Mouse (Mus musculus): ENCODE results near the gene Elmo3. TPM values are rescaled to one million over a fixed set of nuclear protein-coding genes. Genes with fewer than 3 reads are reported as not detected.

Elmo3 gene
- total RNA-seq (2018; cell fraction: chromatin; rRNA removed): 10 to 100 TPM in 1 of 26 experiments, 1 to 10 TPM in 25; 2.7 to 10.1 (median 5.4) TPM
- total RNA-seq (2018; cell fraction: cytosol; rRNA removed): under 1 TPM; 0.03 to 0.65 (median 0.19) TPM
- total RNA-seq (2018; cell fraction: nucleus; rRNA removed): 1 to 10 TPM in 25 of 26 experiments, under 1 TPM in 1; 0.98 to 8.1 (median 2.5) TPM
- polyA plus RNA-seq (2018): 0.29 to 0.43 TPM (median 0.33 TPM) in 3 replicates

DNA sequence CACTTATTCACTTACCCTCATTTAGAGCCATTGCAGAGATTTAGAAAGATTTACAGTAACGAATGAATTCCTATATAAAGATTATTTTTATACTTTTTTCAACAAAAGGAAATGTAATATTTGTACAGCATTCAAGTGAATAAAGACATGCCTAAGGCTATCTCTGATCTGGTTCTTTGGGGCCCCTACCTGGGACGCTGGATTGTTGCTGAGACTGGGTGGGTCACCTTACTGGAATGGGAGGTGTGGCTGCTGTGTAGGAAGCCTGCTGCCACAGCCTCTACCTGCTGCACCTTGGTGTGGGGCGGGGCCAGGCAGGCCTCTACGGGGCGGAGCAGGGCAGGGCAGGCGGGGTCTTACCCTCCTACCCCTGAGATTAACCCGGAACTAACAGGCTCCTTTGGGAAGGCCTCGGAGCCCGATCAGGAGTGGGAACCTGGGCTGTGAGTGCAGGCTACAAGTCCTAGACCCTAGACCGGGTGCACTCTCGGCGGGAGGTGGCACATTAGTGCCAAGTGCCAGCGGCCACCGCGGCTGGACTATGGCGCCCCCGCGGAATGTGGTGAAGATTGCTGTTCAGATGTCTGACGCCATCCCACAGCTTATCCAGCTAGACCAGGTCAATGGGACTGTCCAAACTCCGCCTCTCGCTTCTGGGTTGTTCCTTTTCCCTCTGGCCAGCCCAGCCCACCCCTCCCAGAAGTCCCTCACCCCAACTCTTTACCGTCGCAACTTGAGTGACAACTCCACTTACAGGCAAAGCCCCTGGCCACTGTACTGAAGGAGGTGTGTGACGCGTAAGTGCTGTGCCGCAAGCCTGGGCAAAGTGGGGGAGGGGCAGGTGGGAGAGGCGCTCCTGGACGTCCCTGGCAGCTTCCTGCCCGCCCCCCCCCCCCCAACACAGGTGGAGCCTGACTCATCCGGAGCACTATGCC is at the start of gene Elmo3:
Elmo3 (plus strand) TSS at position 391 of the 935 bp plus-strand sequence.
- H3K27ac ChIP-seq: peak within 1 kb of the TSS; percentile 27; the same call in 1 of the 2 replicates
- peaks cover 10% of the 10 kb centered on the region; the same call in 1 of the 2 replicates for H3K79me2 ChIP-seq (ENCODE audit: inconsistent target)
- no peak within 1 kb of the TSS for H3K4me3 ChIP-seq (ENCODE audit: inconsistent target)
- H3K36me3 ChIP-seq (ENCODE audit: inconsistent target): peaks cover 48% of the 10 kb centered on the region; the same call in 1 of the 2 replicates
- 23% methylated on average over 29 of the region's 30 CpGs for WGBS (ENCODE audit: missing documents)

DNA sequence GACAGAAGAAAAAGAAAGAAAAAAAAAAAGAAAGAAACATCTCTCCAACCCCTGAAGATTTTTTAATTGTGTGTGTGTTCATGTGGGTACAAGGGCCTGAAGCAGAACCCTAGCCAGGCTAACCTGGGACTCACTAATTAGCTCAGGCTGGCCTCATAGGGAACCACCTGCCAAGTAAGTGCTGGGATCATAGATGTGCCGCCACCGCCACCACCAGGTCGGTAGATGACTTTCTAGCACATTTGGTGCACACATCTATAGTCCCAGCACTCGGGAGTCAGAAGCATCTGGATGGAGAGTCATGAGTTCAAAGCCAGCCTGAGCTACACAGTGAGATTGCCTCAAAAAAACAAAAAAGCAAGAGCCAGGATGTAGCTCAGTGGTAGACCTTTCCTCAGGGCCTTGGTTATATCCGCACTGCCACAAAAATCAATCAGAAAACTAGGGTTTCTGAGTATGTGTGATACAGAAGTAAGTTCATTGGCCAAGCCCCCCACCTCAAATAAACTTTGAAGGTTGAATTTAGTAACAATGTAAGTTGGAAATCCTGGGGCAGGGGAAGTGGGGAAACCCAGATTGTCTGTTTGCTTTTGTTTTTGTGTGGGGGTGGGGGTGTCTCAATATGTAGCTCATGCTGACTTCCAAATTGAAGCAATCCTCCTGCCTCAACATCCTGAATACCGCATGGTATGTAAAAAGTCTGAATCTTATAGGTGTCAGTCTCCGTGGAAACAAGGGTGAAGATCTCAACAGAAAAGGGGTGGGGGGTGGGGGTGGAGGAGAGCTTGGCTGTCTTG is 47.9 kb upstream of the Elmo3 start:
- no peaks in the 10 kb centered on the region; the same call in 1 of the 2 replicates for H3K36me3 ChIP-seq (ENCODE audit: inconsistent target)
- H3K79me2 ChIP-seq (ENCODE audit: inconsistent target): no peaks in the 10 kb centered on the region
- no peak overlapping the region for H3K4me3 ChIP-seq (ENCODE audit: inconsistent target)
- no peak overlapping the region for H3K27ac ChIP-seq
- WGBS (ENCODE audit: missing documents): 84% methylated on average over 7 of the region's 7 CpGs

- no peak overlapping the region for H3K27ac ChIP-seq
- H3K36me3 ChIP-seq (ENCODE audit: inconsistent target): no peaks in the 10 kb centered on the region; the same call in 1 of the 2 replicates
- no peak overlapping the region for H3K4me3 ChIP-seq (ENCODE audit: inconsistent target)
- WGBS (ENCODE audit: missing documents): 60% methylated on average over 55 of the region's 55 CpGs
- peaks cover 14% of the 10 kb centered on the region; the same call in 1 of the 2 replicates for H3K79me2 ChIP-seq (ENCODE audit: inconsistent target)
Observed at GRCm38 (mm10) chr8:105258911-105259720, 46.3 kb upstream of the Elmo3 start.

DNA sequence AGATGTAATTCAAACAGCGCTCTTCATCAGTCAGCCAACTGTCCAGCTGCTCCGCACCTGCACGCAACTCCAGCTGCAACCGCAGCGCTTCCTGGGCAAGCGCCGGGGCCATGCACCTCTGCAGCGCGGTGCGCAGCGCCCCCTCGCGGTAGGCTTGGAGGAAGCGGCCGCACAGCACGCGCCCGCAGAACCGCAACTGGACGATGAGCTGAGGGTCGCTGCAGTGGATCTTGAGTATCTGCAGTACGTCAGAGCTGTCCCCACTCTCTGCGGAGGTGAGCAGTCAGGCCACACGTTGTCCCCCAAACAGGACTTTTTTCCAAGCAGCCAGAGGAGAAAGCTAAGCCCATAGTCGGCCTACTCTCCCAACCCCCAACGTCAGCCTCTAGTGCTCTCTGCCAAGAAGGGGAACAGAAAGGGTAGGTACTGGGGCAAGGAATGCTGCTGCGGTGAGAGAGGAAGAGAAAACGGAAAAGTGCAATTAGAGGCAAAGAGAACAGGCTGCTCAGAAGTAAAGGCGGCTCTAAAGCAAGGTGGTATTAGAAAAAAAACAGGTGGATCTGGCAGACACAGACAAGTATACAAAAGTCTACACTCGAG is 45.6 kb upstream of the Elmo3 start:
- Histone ChIP-seq H3K79me2 (ENCODE audit: inconsistent target) (peaks cover 16% of the 10 kb centered on the region; the same call in 1 of the 2 replicates), H3K27ac (no peak overlapping the region), H3K4me3 (ENCODE audit: inconsistent target) (no peak overlapping the region), H3K36me3 (ENCODE audit: inconsistent target) (no peaks in the 10 kb centered on the region; the same call in 1 of the 2 replicates)
- 3% methylated on average over 29 of the region's 30 CpGs for WGBS (ENCODE audit: missing documents)

GRCm38 (mm10) chr8:105260371-105261099 is 44.9 kb upstream of the Elmo3 start:
- Histone ChIP-seq H3K36me3 (ENCODE audit: inconsistent target) (no peaks in the 10 kb centered on the region; the same call in 1 of the 2 replicates), H3K4me3 (ENCODE audit: inconsistent target) (no peak overlapping the region)
- 84% methylated on average over 7 of the region's 7 CpGs for WGBS (ENCODE audit: missing documents)

DNA sequence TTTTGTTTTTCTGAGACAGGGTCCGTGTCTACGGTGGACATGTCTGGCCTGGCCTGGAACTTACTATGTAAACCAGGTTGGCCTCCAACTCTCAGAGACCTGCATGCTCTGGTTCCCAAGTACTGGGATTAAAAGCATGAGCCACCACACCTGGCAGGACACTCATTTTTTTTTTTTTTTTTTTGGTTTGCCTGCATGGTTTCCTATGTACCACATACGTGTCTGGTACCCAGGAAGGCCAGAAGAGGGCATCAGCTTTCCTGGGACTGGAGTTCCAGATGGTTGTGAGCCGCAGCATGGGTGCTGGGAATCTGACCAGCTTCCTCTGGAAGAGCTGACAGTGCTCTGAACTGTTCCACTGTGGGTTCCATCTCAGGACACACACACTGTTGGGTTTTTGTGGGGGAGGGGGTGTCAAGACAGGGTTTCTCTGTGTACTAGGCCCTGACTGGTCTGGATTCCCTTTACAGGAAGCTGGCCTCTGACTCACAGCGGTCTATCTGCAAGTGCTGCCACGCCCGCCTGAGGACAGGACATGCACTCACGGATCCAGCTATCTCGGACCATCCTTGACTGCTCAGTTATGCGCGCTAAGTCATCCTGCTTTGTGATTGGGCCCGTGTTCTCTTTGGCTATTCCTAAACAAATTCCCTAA is 43.9 kb upstream of the Elmo3 start:
- Histone ChIP-seq H3K79me2 (ENCODE audit: inconsistent target) (peaks cover 16% of the 10 kb centered on the region; the same call in 1 of the 2 replicates), H3K27ac (no peak overlapping the region), H3K36me3 (ENCODE audit: inconsistent target) (no peaks in the 10 kb centered on the region; the same call in 1 of the 2 replicates), H3K4me3 (ENCODE audit: inconsistent target) (no peak overlapping the region)
- 89% methylated on average over 12 of the region's 12 CpGs for WGBS (ENCODE audit: missing documents)

More at GRCm38 (mm10) chr8:105260371-105261099, 44.9 kb upstream of the Elmo3 start:
- H3K79me2 ChIP-seq (ENCODE audit: inconsistent target): peaks cover 16% of the 10 kb centered on the region; the same call in 1 of the 2 replicates
- H3K27ac ChIP-seq: no peak overlapping the region

DNA sequence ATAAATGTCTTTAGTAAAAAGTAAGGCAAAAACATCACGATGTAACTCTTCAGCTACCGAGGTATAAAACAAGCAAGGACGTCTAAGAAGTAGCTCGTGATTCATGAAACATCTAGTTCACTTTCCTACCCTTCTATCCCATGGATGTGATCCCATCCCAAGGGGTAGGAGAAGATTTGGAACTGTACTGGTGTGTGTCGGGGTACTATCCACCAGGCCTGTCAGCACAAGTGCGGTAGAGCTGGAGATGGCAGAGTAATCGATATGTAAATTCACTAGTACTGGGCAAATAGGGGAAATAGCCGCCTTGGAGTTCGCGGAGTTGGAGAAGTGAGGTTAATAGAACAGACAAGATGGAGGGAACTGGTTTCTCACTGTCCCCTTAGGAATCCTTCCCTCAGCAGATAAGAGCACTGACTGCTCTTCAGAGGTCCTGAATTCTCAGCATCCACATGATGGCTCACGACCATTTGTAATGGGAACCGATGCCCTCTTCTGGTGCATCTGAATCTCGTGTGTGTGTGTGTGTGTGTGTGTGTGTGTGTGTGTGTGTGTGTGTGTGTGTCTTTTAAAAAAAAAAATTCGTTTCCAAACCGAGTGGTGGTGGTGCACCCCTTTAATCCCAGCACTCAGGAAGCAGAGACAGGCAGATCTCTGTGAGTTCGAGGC is 42.0 kb upstream of the Elmo3 start:
- 67% methylated on average over 14 of the region's 16 CpGs for WGBS (ENCODE audit: missing documents)
- Histone ChIP-seq H3K4me3 (ENCODE audit: inconsistent target) (peak overlapping the region; percentile 95), H3K27ac (no peak overlapping the region), H3K79me2 (ENCODE audit: inconsistent target) (peaks cover 16% of the 10 kb centered on the region; the same call in 1 of the 2 replicates), H3K36me3 (ENCODE audit: inconsistent target) (peaks cover 10% of the 10 kb centered on the region; the same call in 1 of the 2 replicates)

GRCm38 (mm10) chr8:105264024-105264982 is 41.1 kb upstream of the Elmo3 start, which contains the start of the genes Tradd and Fbxl8:
Gene Tradd, minus strand, starts transcription at chr8:105264609.
Gene Fbxl8, plus strand, starts transcription at chr8:105264648.
- H3K36me3 ChIP-seq (ENCODE audit: inconsistent target): peaks cover 10% of the 10 kb centered on the region; the same call in 1 of the 2 replicates
- H3K79me2 ChIP-seq (ENCODE audit: inconsistent target): peaks cover 16% of the 10 kb centered on the region; the same call in 1 of the 2 replicates
- H3K27ac ChIP-seq: peak within 1 kb of the TSS; percentile 55
- 1% methylated on average over 54 of the region's 54 CpGs for WGBS (ENCODE audit: missing documents)
- H3K4me3 ChIP-seq (ENCODE audit: inconsistent target): peak within 1 kb of the TSS; percentile 95

GRCm38 (mm10) chr8:105265128-105265527 is 40.3 kb upstream of the Elmo3 start:
- WGBS (ENCODE audit: missing documents): 2% methylated on average over 10 of the region's 10 CpGs
- Histone ChIP-seq H3K79me2 (ENCODE audit: inconsistent target) (peaks cover 16% of the 10 kb centered on the region; the same call in 1 of the 2 replicates), H3K27ac (peak overlapping the region; percentile 55), H3K36me3 (ENCODE audit: inconsistent target) (peaks cover 10% of the 10 kb centered on the region; the same call in 1 of the 2 replicates), H3K4me3 (ENCODE audit: inconsistent target) (peak overlapping the region; percentile 95)

GRCm38 (mm10) chr8:105266775-105267174 is 38.6 kb upstream of the Elmo3 start:
- 84% methylated on average over 13 of the region's 13 CpGs for WGBS (ENCODE audit: missing documents)
- H3K36me3 ChIP-seq (ENCODE audit: inconsistent target): peaks cover 10% of the 10 kb centered on the region; the same call in 1 of the 2 replicates
- H3K4me3 ChIP-seq (ENCODE audit: inconsistent target): no peak overlapping the region
- H3K79me2 ChIP-seq (ENCODE audit: inconsistent target): peaks cover 16% of the 10 kb centered on the region; the same call in 1 of the 2 replicates
- H3K27ac ChIP-seq: no peak overlapping the region

All from macrophage (primary cell).